Mouse (Mus musculus) heart, postnatal 14 days (tissue): ENCODE results near the gene Fn3k. TPM values are rescaled to one million over a fixed set of nuclear protein-coding genes. Genes with fewer than 3 reads are reported as not detected.

Experiments
- DNase-seq, 2 experiments: peaks; one replicate each; pipeline ENCODE4 v3.0.0; 2021 to 2022
- intact Hi-C: fragments of 180-260 bp; cut with DNase I; formaldehyde crosslinking; loops from one replicate; pipeline ENCODE4 v1.15.1; 2025
- long read RNA-seq, 2 experiments: library from polyadenylated mRNA; stranded (forward); transcript quantifications; one replicate each; pipeline ENCODE4 v2.0.0; 2021
- total RNA-seq, 2 experiments: library from RNA; stranded (reverse); gene quantifications; 2 replicates each; pipeline ENCODE4 v1.2.3; 2021

The Fn3k gene
- total RNA-seq: 10 to 100 TPM; 22.2 to 23.0 TPM
- long read RNA-seq, experiment 1, transcript Fn3k-201 (6 exons, 1,047 nt): major isoform, 9 of 9 reads
- long read RNA-seq, experiment 1, partial matches to known transcripts: 0 of 9 reads
- long read RNA-seq, experiment 1, other reads (novel, unspliced or antisense): 0 of 9 reads
- long read RNA-seq, experiment 2, transcript Fn3k-201 (6 exons, 1,047 nt): major isoform, 6 of 8 reads
- long read RNA-seq, experiment 2, partial matches to known transcripts: 1 of 8 reads
- long read RNA-seq, experiment 2, other reads (novel, unspliced or antisense): 1 of 8 reads

GRCm38 (mm10) chr11:121434156-121435155 lies at the start of gene Fn3k:
Gene Fn3k, plus strand, starts transcription at chr11:121434913.
- intact Hi-C loops: no loop called here
- DNase-seq: peak; percentile 87

- intact Hi-C loops: loop anchor here (2.0 kb wide), 1 partner anchor 31 kb away; no protein-coding TSS in a partner anchor
- peak; percentile 87 to 88 for DNase-seq
These were observed 46.8 kb upstream of the Fn3k start, which contains the start of gene Rab40b for GRCm38 (mm10) chr11:121387750-121388553. Gene Rab40b, minus strand, starts transcription at chr11:121388251.

GRCm38 (mm10) chr11:121388554-121388945 lies 46.2 kb upstream of the Fn3k start:
- no peak for DNase-seq
- intact Hi-C loops: loop anchor here (2.0 kb wide), 1 partner anchor 30 kb away; no protein-coding TSS in a partner anchor

- DNase-seq: no peak
- intact Hi-C loops: no loop called here
These were observed 43.9 kb upstream of the Fn3k start for GRCm38 (mm10) chr11:121390793-121391192.

GRCm38 (mm10) chr11:121392405-121392804 lies 42.3 kb upstream of the Fn3k start:
- intact Hi-C loops: no loop called here
- DNase-seq: no peak

- intact Hi-C loops: no loop called here
- DNase-seq: no peak
These were observed 27.2 kb upstream of the Fn3k start for GRCm38 (mm10) chr11:121407366-121408155.

GRCm38 (mm10) chr11:121414762-121415161 lies 20.0 kb upstream of the Fn3k start:
- intact Hi-C loops: no loop called here
- DNase-seq: no peak

- DNase-seq: no peak
- intact Hi-C loops: no loop called here
These were observed 19.4 kb upstream of the Fn3k start for GRCm38 (mm10) chr11:121415351-121415750.

GRCm38 (mm10) chr11:121417971-121418370 lies 16.7 kb upstream of the Fn3k start:
- intact Hi-C loops: loop anchor here (2.0 kb wide), 1 partner anchor 29 kb away; the partner anchor contains the start of gene Rab40b
- no peak for DNase-seq

- no peak for DNase-seq
- intact Hi-C loops: loop anchor here (2.0 kb wide), 1 partner anchor 30 kb away; the partner anchor contains the start of gene Rab40b
These were observed 15.8 kb upstream of the Fn3k start for GRCm38 (mm10) chr11:121418932-121419331.

GRCm38 (mm10) chr11:121420379-121420778 lies 14.3 kb upstream of the Fn3k start:
- no peak for DNase-seq
- intact Hi-C loops: loop anchor here (5.0 kb wide), 1 partner anchor 68 kb away; the partner anchor contains the start of gene Wdr45b

GRCm38 (mm10) chr11:121420830-121421552 lies 13.7 kb upstream of the Fn3k start, which contains the start of gene Fn3krp:
Gene Fn3krp, plus strand, starts transcription at chr11:121421401.
- intact Hi-C loops: loop anchor here (5.0 kb wide), 1 partner anchor 69 kb away; the partner anchor contains the start of gene Wdr45b
- peak; percentile 97 to 99 for DNase-seq

- DNase-seq: no peak
- intact Hi-C loops: loop anchor here (5.0 kb wide), 1 partner anchor 69 kb away; the partner anchor contains the start of gene Wdr45b
These were observed 13.1 kb upstream of the Fn3k start for GRCm38 (mm10) chr11:121421553-121422173.

GRCm38 (mm10) chr11:121433397-121433796 lies 1.3 kb upstream of the Fn3k start:
- intact Hi-C loops: no loop called here
- no peak for DNase-seq

GRCm38 (mm10) chr11:121437236-121437635 lies 2.5 kb downstream of the Fn3k start:
- intact Hi-C loops: no loop called here
- no peak for DNase-seq

GRCm38 (mm10) chr11:121439686-121440292 lies 5.1 kb downstream of the Fn3k start:
- intact Hi-C loops: no loop called here
- no peak for DNase-seq

GRCm38 (mm10) chr11:121441653-121442052 lies 6.9 kb downstream of the Fn3k start:
- intact Hi-C loops: no loop called here

More at GRCm38 (mm10) chr11:121441653-121442052, 6.9 kb downstream of the Fn3k start:
- no peak for DNase-seq
